Mouse (Mus musculus) embryo, embryonic 10 days (tissue): ENCODE data around the gene Taf7l.

Source experiments
- DNase-seq: peaks from one replicate; pipeline ENCODE4 v3.0.0-alpha.2; 2015; ENCODE audit warnings: low spot score

The Taf7l gene

DNA sequence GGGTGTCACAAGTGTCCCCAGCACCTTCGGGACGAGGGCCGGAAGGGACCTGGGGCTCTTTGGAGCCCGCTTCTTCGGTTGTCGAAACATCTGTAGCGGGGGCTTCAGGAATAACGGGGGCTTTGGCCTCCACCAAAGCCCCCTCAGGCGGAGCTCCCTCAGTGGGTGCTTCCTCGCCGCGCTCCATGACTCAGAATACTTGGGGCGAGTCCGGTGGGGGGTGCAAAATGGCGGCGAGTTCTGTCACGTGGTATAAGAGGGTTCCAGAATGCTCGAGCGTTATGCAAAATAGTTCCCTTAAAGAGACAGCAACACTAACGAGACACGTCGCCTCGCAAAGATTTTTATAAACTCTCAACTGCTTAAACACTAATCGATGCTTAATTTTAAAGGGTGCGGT is at the start of gene Taf7l:
Gene Taf7l, minus strand, starts transcription at position 201 of the 400 bp plus-strand sequence.
- DNase-seq, result no peak

- DNase-seq, result no peak
These were observed 49.0 kb upstream of the Taf7l start for GRCm38 (mm10) chrX:134525260-134525659.

DNA sequence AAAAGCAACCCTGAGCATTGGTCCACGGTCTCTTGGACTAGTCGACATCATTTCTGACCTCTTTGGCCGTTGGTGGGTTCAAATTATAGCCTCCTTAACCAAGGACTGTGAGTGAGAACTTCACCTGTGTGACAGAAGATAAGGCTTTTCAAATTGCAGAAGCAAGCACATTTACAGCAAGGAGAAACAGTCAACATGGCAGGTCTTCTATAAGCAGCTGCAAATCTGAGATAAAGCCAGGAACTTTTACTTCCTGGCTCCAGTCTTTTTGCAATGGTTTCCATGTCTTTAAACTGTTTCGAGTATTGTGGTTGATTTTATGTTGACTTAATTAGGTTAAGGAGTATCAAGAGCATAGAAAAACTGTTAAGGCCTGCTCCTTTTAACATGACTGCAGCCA is 47.5 kb upstream of the Taf7l start:
- DNase-seq, result no peak

GRCm38 (mm10) chrX:134509473-134509872 is 33.2 kb upstream of the Taf7l start:
- DNase-seq, result no peak

DNA sequence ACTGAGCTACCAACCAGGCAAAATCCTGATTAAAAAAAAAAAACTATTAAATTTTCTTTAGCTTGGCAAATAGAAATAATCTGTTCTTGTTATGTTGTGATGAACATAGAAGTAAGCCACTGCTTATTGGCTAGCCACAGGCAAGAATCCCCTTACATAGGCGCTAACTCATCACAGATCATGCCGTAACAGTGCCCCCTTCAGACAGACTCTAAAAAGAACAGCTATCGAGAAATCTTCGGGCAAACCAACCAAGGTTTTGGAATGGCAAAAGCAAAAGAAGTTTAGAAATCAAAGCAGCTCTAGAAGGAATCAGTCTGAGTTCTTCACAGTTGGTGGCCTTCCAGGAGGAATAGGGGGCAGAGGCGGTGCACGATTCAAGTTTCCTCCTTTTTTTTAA is 31.7 kb upstream of the Taf7l start:
- DNase-seq, result no peak

DNA sequence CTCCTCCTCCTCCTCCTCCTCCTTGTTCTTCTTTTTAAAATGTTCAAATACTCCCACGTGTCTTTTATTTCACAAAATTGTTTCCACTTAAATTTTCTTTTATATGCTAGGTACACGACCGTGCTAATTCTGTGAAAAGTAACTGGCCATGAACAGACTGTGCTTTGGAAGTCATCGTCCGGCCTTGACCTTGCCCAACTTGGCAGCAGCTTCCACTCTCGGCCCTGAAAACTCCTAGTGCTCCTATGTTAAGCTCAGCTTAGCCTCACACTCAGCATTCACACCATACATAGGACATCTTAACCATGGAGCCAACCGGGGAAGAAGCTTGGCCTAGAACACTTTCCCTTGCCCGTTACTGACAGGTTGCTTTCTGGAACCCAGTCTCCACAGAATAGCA is 24.4 kb upstream of the Taf7l start:
- no peak for DNase-seq

DNA sequence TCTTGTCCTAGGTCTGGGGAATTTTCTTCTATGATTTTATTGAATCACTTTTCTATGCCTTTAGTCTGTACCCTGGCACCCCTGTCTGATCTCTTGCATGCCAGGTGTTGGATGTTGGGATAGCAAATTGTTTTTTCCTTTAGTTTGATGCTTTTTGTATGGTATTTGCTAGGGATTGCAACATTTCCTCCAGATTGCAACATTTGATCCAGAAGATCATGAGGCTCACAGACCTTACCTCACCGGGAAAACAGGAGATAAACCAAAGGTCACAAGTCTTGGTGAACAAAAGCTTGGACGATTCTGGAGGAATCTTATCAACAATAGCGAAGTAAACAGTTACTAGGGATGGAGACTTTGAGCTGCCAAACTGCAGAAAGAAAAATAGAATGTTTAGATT is 5.4 kb upstream of the Taf7l start:
- DNase-seq, result no peak

GRCm38 (mm10) chrX:134474988-134475710 is 1.1 kb downstream of the Taf7l start:
- no peak for DNase-seq

GRCm38 (mm10) chrX:134427307-134427706 is 49.0 kb downstream of the Taf7l start:
- no peak for DNase-seq

DNA sequence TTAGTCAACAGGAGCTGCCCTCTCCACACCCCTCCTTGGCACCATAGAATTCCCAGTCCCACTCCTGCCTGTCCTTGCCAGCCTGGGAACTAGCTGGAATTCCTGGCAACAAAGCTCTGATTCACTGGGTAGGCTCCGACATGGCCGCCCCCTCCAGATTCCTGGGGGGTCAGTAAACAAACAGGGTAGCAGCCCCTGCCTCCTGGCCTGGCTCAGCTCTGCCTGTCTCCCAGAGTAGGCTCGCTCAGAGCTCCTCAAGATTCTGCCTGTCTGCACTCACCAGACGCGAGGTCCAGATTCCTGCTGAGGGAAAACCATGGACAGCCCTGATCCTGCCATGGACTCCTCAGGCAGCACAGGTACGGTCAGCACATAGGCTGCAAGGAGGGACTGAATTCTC is 49.5 kb downstream of the Taf7l start:
- DNase-seq, result no peak

GRCm38 (mm10) chrX:134425798-134426197 is 50.5 kb downstream of the Taf7l start:
- no peak for DNase-seq

DNA sequence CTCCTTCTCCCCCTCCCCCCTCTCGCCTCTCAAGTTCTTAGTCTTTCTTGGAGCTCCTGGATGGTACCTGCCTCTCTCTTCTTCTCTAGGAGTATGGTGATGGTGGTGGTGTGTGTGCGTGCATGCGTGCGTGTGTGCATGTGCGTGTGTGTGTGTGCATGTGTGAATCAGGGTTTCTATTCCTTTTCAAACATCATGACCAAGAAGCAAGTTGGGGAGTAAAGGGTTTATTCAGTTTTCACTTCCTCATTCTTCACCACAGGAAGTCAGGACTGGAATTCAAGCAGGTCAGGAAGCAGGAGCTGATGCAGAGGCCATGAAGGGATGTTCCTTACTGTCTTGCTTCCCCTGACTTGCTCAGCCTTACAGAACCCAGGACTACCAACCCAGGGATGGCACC is 52.0 kb downstream of the Taf7l start:
- no peak for DNase-seq

GRCm38 (mm10) chrX:134420097-134420496 is 56.2 kb downstream of the Taf7l start:
- DNase-seq, result no peak

DNA sequence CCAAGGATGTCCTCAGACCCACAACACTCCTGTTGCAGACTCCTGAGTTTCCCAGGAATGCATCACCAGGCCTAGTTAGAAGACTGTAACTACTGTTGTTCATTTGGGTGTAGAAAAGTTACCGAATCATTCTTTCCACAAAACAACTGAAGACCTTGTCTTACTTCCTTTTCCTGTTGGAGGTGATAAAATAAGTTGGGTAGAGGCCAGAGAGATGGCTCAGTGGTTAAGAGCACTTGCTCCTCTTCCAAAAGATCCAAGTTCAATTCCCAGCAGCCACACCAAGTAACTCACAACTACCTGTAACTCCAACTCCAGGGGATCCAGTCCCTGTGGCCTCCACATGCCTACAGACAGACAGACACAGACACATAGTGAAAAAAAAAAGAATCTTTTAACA is 64.2 kb downstream of the Taf7l start:
- DNase-seq, result no peak
